Comparison of ENCODE assay signal across 8 mouse cellular contexts in genomic region chr5:21424614-21425602, GRCm38 (mm10). TPM values are rescaled to one million over a fixed set of nuclear protein-coding genes. Genes with fewer than 3 reads are reported as not detected.
DNase-seq lines count a peak whose midpoint lies in the region; ATAC-seq lines count a peak whose summit lies in the region.

TSS of gene Ccdc146 (minus strand) at chr5:21424677.
TSS of gene Fam185a (plus strand) at chr5:21424958.

- peak within 1 kb of the TSS; percentile 81 for H3K4me3 ChIP-seq in hindbrain, embryonic 11.5 days (ENCODE audit: low read depth, low read length)

- peak; percentile 100 for ATAC-seq in hindbrain, embryonic 11.5 days (ENCODE audit: low FRiP score)

- H3K9me3 ChIP-seq in hindbrain, embryonic 11.5 days (ENCODE audit: control insufficient read depth, low read length) = no peaks in the 10 kb centered on the region

- peak; percentile 99 for DNase-seq in Muller cell, postnatal 12 days (ENCODE audit: inconsistent ontology term)
- DNase-seq in cerebellum, adult 9-11 months = peak; percentile 97
- peak; percentile 97 to 98 for DNase-seq in frontal cortex, adult 2 months (ENCODE audit: extremely low spot score in 1 of 2, low spot score in 1 of 2)
- DNase-seq in hindbrain, embryonic 11.5 days (ENCODE audit: low spot score) = peak; percentile 93
- DNase-seq in layer of hippocampus, postnatal 10 days (ENCODE audit: low spot score in 2 of 2) = peak; percentile 83 to 87
- peak; percentile 98 for DNase-seq in lung, postnatal 10 days
- peak; percentile 84 for DNase-seq in ovary, postnatal 36 days (ENCODE audit: low spot score)
- peak; percentile 89 for DNase-seq in thymus, postnatal 25 days

- WGBS in hindbrain, embryonic 11.5 days = under 1% methylated on average over 68 of the region's 68 CpGs

- no peaks in the 10 kb centered on the region for H3K4me1 ChIP-seq in hindbrain, embryonic 11.5 days (replicated peaks; ENCODE audit: control insufficient read depth, insufficient read depth, low read length)

- H3K4me2 ChIP-seq in hindbrain, embryonic 11.5 days (replicated peaks; ENCODE audit: low read depth, low read length) = peak within 1 kb of the TSS; percentile 90

- H3K27me3 ChIP-seq in hindbrain, embryonic 11.5 days (ENCODE audit: control insufficient read depth, insufficient read depth, low read length) = no peaks in the 10 kb centered on the region

- H3K27ac ChIP-seq in hindbrain, embryonic 11.5 days (ENCODE audit: low read depth, low read length) = no peak within 1 kb of the TSS

- peak within 1 kb of the TSS; percentile 61 for H3K9ac ChIP-seq in hindbrain, embryonic 11.5 days (ENCODE audit: low read depth, low read length)

- no peaks in the 10 kb centered on the region for H3K36me3 ChIP-seq in hindbrain, embryonic 11.5 days (ENCODE audit: control insufficient read depth, insufficient read depth, low read length)

RNA-seq across cellular contexts. Expression of gene Ccdc146, which starts in this region (rescaled TPM):
- 0.22 and 0.23 TPM in 2 replicates for polyA plus RNA-seq in frontal cortex, adult 2 months (2012; rRNA removed)
- polyA plus RNA-seq in hindbrain, embryonic 11.5 days (2014; fragmentation: Nextera tagmentation; extraction: Ambion mirVana) = 0.88 and 1.5 TPM in 2 replicates
- under 1 TPM; 0.71 to 0.82 TPM for total RNA-seq in layer of hippocampus, postnatal 10 days (2021)

RNA-seq across cellular contexts. Expression of gene Fam185a, which starts in this region (rescaled TPM):
- polyA plus RNA-seq in frontal cortex, adult 2 months (2012; rRNA removed) = 8.3 and 8.4 TPM in 2 replicates
- polyA plus RNA-seq in hindbrain, embryonic 11.5 days (2014; fragmentation: Nextera tagmentation; extraction: Ambion mirVana) = 4.7 and 5.7 TPM in 2 replicates
- 10 to 100 TPM; 12.7 to 12.9 TPM for total RNA-seq in layer of hippocampus, postnatal 10 days (2021)
